Mouse (Mus musculus): ENCODE data around the gene Gm28870. TPM values are rescaled to one million over a fixed set of nuclear protein-coding genes. Genes with fewer than 3 reads are reported as not detected.
"Not testable (repeated sequence)": the region's sequence is repeated elsewhere in the genome, so short reads cannot be mapped to it uniquely, and the experiment has no call there.

Gm28870 gene
- not detected for polyA plus RNA-seq (2012; fragmentation: generic; extraction: Trizol)
- long read RNA-seq, experiment 1 = 0 reads
- long read RNA-seq, experiment 2 = 0 reads

- H3K79me3 ChIP-seq (ENCODE audit: low read depth); H3ac ChIP-seq (ENCODE audit: control insufficient read depth, insufficient read length, low read depth); H3K4me3 ChIP-seq (ENCODE audit: insufficient read depth, poor library complexity, severe bottlenecking); H3K36me3 ChIP-seq (ENCODE audit: control insufficient read depth, insufficient read depth); H3K79me2 ChIP-seq (ENCODE audit: control insufficient read depth, insufficient read depth); H3K27me3 ChIP-seq (ENCODE audit: control insufficient read depth, insufficient read depth, insufficient read length): not testable (repeated sequence)
Measured at GRCm38 (mm10) chrY:50096976-50097375, at the start of gene Gm28870. Gm28870 (plus strand) TSS chrY:50097276.

All from C2C12 (cell line).